Mouse (Mus musculus) heart, postnatal 0 days (tissue): ENCODE measurements at regions not wholly inside any gene's neighbourhood (a gene's known extent, or its start where the extent isn't known, plus 50 kb on each side); places are given as distances from the start of the nearest gene placed in this dataset.

Experiments
- ATAC-seq: fragments of 200-750 bp; cut with Nextera tagmentation; 2 replicates; pipeline ENCODE4 v1.8.0; 2017; ENCODE audit warnings: low read depth, moderate number of reproducible peaks, moderate library complexity; ENCODE audit not compliant: insufficient read depth
- DNase-seq: peaks from one replicate; pipeline ENCODE4 v3.0.0-alpha.2; 2016; ENCODE audit warnings: low spot score
- H3K27ac ChIP-seq: fragments of 300-500 bp; sonication (generic); 2 replicates; pipeline ENCODE4 v1.5.1; 2014; ENCODE audit warnings: low read depth, mild to moderate bottlenecking
- H3K27me3 ChIP-seq: fragments of 300-500 bp; sonication (generic); 2 replicates; pipeline ENCODE4 v1.6.1; 2014; ENCODE audit warnings: low read length, mixed read lengths; ENCODE audit not compliant: control insufficient read depth, insufficient read depth
- H3K36me3 ChIP-seq: fragments of 300-500 bp; sonication (generic); replicated peaks from 2 replicates; pipeline ENCODE4 v1.6.1; 2014; ENCODE audit warnings: low read length, mixed read lengths; ENCODE audit not compliant: control insufficient read depth, insufficient read depth
- H3K4me1 ChIP-seq: fragments of 300-500 bp; sonication (generic); 2 replicates; pipeline ENCODE4 v1.6.1; 2014; ENCODE audit warnings: antibody characterized with exemption; ENCODE audit not compliant: control insufficient read depth, insufficient read depth
- H3K4me2 ChIP-seq: fragments of 300-500 bp; sonication (generic); 2 replicates; pipeline ENCODE4 v1.6.1; 2014; ENCODE audit warnings: low read depth, mild to moderate bottlenecking, low read length, moderate library complexity
- H3K4me3 ChIP-seq: fragments of 300-500 bp; sonication (generic); 2 replicates; pipeline ENCODE4 v1.5.1; 2014; ENCODE audit warnings: low read depth, low read length
- H3K9ac ChIP-seq: fragments of 300-500 bp; sonication (generic); replicated peaks from 2 replicates; pipeline ENCODE4 v1.6.1; 2014; ENCODE audit warnings: low read depth, low read length, mixed read lengths
- H3K9me3 ChIP-seq: fragments of 300-500 bp; sonication (generic); replicated peaks from 2 replicates; pipeline ENCODE4 v1.6.1; 2016; ENCODE audit warnings: low read length; ENCODE audit not compliant: control insufficient read depth
- CTCF ChIP-seq: IDR thresholded peaks from 2 replicates; pipeline ENCODE4 v1.5.1; 2016; ENCODE audit warnings: antibody characterized with exemption, control low read depth, low read depth
- EP300 ChIP-seq: IDR thresholded peaks from 2 replicates; pipeline ENCODE4 v1.6.1; 2016; ENCODE audit warnings: antibody characterized with exemption, low read depth
- WGBS: fragments of 180-500 bp; shearing (Covaris S2); extraction: QIAGEN DNeasy Blood & Tissue Kit; methylation state at CpG from one replicate; pipeline ENCODE4 v1.1.7; 2014; 5-methylcytosine and 5-hydroxymethylcytosine counted together

DNA sequence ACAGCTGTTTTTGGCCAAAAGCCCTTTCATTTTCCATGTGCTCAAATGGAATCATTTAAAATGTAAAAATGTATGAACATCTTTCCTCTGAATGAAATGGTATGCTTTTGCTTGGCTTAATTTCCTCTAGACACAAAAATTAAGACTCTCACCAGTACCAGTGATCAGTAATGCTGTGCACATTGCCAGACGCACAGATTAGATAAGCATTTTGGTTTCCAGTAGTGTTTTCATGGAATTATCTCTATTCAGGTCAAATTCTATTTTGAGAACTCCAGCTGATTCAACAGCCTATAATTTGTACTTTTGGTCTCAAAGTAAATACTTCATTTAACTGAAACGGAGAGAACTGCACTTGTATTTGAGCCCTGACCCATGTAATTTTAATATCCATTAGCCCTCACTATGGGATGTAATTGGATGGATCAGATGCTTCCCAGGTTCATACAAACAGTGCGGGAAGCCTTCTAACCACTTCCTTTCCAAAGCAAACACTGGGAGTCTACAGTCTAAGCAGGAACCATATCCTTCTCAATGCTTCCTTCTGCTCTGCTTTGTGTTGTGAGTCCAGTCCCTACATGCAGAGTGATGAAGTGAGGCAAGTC lies 794.6 kb upstream of the 2610301B20Rik start:
- 43% methylated on average over 3 of the region's 3 CpGs for WGBS
- Histone ChIP-seq H3K27me3 (no peaks in the 10 kb centered on the region), H3K4me2 (no peak overlapping the region), H3K9me3 (no peaks in the 10 kb centered on the region), H3K4me1 (peaks cover 11% of the 10 kb centered on the region; the same call in 1 of the 2 replicates), H3K36me3 (no peaks in the 10 kb centered on the region), H3K9ac (no peak overlapping the region), H3K4me3 (no peak overlapping the region), H3K27ac (0 out of 2 replicates have a peak overlapping the region, but pooled peaks have one; percentile 40)
- TF ChIP-seq EP300 = no peak
- TF ChIP-seq CTCF = no peak
- peak; percentile 8 for DNase-seq
- ATAC-seq = no peak

DNA sequence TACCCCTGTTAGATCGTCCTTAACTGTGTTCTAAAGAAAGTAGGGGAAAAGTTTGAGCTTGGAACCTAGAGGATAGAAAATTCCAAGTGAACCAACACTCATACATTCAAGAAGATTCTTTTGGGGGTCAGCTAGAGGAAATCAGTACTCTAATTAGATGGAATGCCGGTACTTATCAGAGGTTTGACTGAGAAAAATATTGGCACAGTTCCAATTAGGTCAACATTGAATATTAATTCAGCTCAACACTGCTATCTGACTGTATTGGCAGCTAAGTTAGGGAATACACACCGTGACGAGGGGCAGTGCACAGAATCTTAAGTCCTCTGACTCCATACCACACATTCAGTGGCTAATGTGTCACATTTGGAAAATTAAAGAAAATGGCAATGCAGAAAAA lies 759.5 kb upstream of the 2610301B20Rik start:
- TF ChIP-seq EP300 = no peak
- no peak for TF ChIP-seq CTCF
- Histone ChIP-seq H3K9me3 (no peaks in the 10 kb centered on the region), H3K36me3 (no peaks in the 10 kb centered on the region), H3K27ac (no peak overlapping the region), H3K4me2 (no peak overlapping the region), H3K27me3 (no peaks in the 10 kb centered on the region), H3K4me1 (no peaks in the 10 kb centered on the region), H3K4me3 (no peak overlapping the region), H3K9ac (no peak overlapping the region)
- no peak for ATAC-seq
- 29% methylated on average over 4 of the region's 4 CpGs for WGBS
- no peak for DNase-seq

GRCm38 (mm10) chr4:10117964-10118363 lies 756.3 kb upstream of the 2610301B20Rik start:
- H3K4me1 ChIP-seq = no peaks in the 10 kb centered on the region
- no peak overlapping the region for H3K4me3 ChIP-seq
- no peaks in the 10 kb centered on the region for H3K27me3 ChIP-seq
- no peaks in the 10 kb centered on the region for H3K36me3 ChIP-seq
- no peak for ATAC-seq
- TF ChIP-seq CTCF = no peak
- TF ChIP-seq EP300 = no peak
- H3K9me3 ChIP-seq = peaks cover 7% of the 10 kb centered on the region; the same call in 1 of the 2 replicates
- H3K27ac ChIP-seq = no peak overlapping the region
- H3K9ac ChIP-seq = no peak overlapping the region
- no peak for DNase-seq
- 39% methylated on average over 2 of the region's 2 CpGs for WGBS
- H3K4me2 ChIP-seq = no peak overlapping the region

DNA sequence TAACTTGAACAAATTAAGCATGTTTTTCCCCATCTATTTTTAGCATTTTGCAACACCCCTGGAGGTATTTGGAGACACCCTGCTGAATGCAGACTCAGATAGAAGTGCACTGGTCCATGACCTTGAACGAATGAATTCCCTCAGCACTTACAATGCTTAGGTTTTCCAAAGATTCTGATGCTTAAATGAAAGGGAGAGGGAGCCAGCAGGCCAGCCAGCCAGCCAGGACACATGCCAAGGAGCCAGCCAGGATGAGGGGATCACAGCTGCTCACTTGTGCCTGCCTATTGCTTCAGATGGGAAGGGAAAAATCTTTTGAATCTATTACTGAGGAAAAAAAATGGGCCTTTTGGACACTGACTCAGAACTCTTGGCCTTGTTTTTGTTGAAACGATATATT lies 750.0 kb upstream of the 2610301B20Rik start:
- ATAC-seq = no peak
- Histone ChIP-seq H3K9ac (no peak overlapping the region), H3K27ac (no peak overlapping the region), H3K27me3 (no peaks in the 10 kb centered on the region), H3K4me3 (no peak overlapping the region), H3K9me3 (peaks cover 7% of the 10 kb centered on the region; the same call in 1 of the 2 replicates), H3K4me1 (no peaks in the 10 kb centered on the region), H3K4me2 (no peak overlapping the region), H3K36me3 (no peaks in the 10 kb centered on the region)
- DNase-seq = no peak
- TF ChIP-seq EP300 = no peak
- TF ChIP-seq CTCF = no peak
- WGBS = 38% methylated on average over 2 of the region's 2 CpGs

DNA sequence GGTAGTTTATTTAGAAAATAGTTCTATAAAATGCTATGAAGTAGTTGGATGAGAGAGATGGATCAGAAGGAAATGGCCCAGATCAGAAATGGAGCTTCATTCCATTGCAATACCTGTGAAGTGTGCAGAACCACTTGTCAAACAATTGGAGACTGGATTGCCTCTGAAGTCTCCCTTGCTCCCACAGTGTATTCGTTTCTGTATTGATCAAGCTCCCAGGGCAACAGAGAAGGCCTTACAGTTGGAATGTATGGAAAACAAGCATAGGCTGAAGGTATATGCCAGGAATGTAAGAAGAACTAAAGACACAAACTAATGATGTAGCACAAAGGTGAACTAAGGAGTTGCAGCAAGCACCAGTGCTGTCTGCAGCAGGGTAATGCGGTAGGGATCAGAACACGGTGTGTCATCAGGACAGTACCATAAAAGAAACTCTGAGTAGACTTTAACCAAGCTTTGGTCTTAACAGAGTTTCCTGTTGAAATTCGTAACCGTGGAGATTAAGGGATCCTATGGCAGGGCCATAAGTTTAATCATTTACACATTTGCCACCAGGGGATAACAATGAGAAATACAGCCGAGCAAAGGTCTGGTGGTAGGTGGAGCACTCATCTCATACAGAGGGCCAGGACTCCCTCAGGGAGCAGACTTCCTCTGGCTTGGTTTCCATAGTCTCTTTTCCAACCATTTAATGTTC lies 732.9 kb upstream of the 2610301B20Rik start:
- DNase-seq (no peak), ATAC-seq (no peak)
- Histone ChIP-seq H3K4me1 (no peaks in the 10 kb centered on the region), H3K9me3 (no peaks in the 10 kb centered on the region), H3K4me3 (no peak overlapping the region), H3K27me3 (no peaks in the 10 kb centered on the region), H3K27ac (no peak overlapping the region), H3K4me2 (no peak overlapping the region), H3K9ac (no peak overlapping the region), H3K36me3 (no peaks in the 10 kb centered on the region)
- 73% methylated on average over 6 of the region's 6 CpGs for WGBS
- TF ChIP-seq CTCF (no peak), EP300 (no peak)
